Mouse (Mus musculus): ENCODE results near the gene Cend1.

Gene Cend1

GRCm38 (mm10) chr7:141429310-141429709 is at the start of gene Cend1:
Cend1 (minus strand) TSS chr7:141429491.
- in situ Hi-C loops (cut with MboI) = no loop called here

- in situ Hi-C loops (cut with MboI) = loop anchor here (10.0 kb wide), 1 partner anchor 426 kb away; no protein-coding TSS in a partner anchor
These were observed 49.0 kb upstream of the Cend1 start for GRCm38 (mm10) chr7:141478270-141478748.

GRCm38 (mm10) chr7:141477578-141478269 is 48.4 kb upstream of the Cend1 start:
- in situ Hi-C loops (cut with MboI) = loop anchor here (10.0 kb wide), 1 partner anchor 427 kb away; no protein-coding TSS in a partner anchor

GRCm38 (mm10) chr7:141476981-141477370 is 47.7 kb upstream of the Cend1 start:
- in situ Hi-C loops (cut with MboI) = loop anchor here (10.0 kb wide), 1 partner anchor 428 kb away; no protein-coding TSS in a partner anchor

- in situ Hi-C loops (cut with MboI) = loop anchor here (10.0 kb wide), 1 partner anchor 428 kb away; no protein-coding TSS in a partner anchor
These were observed 47.1 kb upstream of the Cend1 start for GRCm38 (mm10) chr7:141476226-141476980.

GRCm38 (mm10) chr7:141475805-141476158 is 46.5 kb upstream of the Cend1 start:
- in situ Hi-C loops (cut with MboI) = loop anchor here (10.0 kb wide), 1 partner anchor 429 kb away; no protein-coding TSS in a partner anchor

- in situ Hi-C loops (cut with MboI) = loop anchor here (10.0 kb wide), 1 partner anchor 430 kb away; no protein-coding TSS in a partner anchor
These were observed 45.9 kb upstream of the Cend1 start, which contains the start of the genes Polr2l and Tspan4 for GRCm38 (mm10) chr7:141475011-141475804. Polr2l (minus strand) TSS chr7:141475132. Tspan4 (plus strand) TSS chr7:141475240.

GRCm38 (mm10) chr7:141474160-141474559 is 44.9 kb upstream of the Cend1 start:
- in situ Hi-C loops (cut with MboI) = loop anchor here (10.0 kb wide), 1 partner anchor 431 kb away; no protein-coding TSS in a partner anchor

- in situ Hi-C loops (cut with MboI) = loop anchor here (10.0 kb wide), 1 partner anchor 432 kb away; no protein-coding TSS in a partner anchor
These were observed 43.5 kb upstream of the Cend1 start for GRCm38 (mm10) chr7:141472763-141473162.

- in situ Hi-C loops (cut with MboI) = loop anchor here (10.0 kb wide), 1 partner anchor 433 kb away; no protein-coding TSS in a partner anchor
These were observed 42.9 kb upstream of the Cend1 start for GRCm38 (mm10) chr7:141472226-141472625.

GRCm38 (mm10) chr7:141471236-141471635 is 41.9 kb upstream of the Cend1 start:
- in situ Hi-C loops (cut with MboI) = loop anchor here (10.0 kb wide), 1 partner anchor 434 kb away; no protein-coding TSS in a partner anchor

- in situ Hi-C loops (cut with MboI) = loop anchor here (10.0 kb wide), 1 partner anchor 434 kb away; no protein-coding TSS in a partner anchor
These were observed 41.3 kb upstream of the Cend1 start for GRCm38 (mm10) chr7:141470637-141470944.

- in situ Hi-C loops (cut with MboI) = loop anchor here (10.0 kb wide), 1 partner anchor 435 kb away; no protein-coding TSS in a partner anchor
These were observed 40.8 kb upstream of the Cend1 start for GRCm38 (mm10) chr7:141469901-141470636.

- in situ Hi-C loops (cut with MboI) = no loop called here
These were observed 40.1 kb upstream of the Cend1 start for GRCm38 (mm10) chr7:141469352-141469751.

GRCm38 (mm10) chr7:141468522-141469211 is 39.4 kb upstream of the Cend1 start:
- in situ Hi-C loops (cut with MboI) = no loop called here

- in situ Hi-C loops (cut with MboI) = no loop called here
These were observed 38.9 kb upstream of the Cend1 start for GRCm38 (mm10) chr7:141468164-141468521.

- in situ Hi-C loops (cut with MboI) = no loop called here
These were observed 38.1 kb upstream of the Cend1 start, which contains the start of gene Cd151 for GRCm38 (mm10) chr7:141467230-141468030. Cd151 (plus strand) TSS chr7:141467392.

GRCm38 (mm10) chr7:141466607-141467148 is 37.4 kb upstream of the Cend1 start:
- in situ Hi-C loops (cut with MboI) = no loop called here

GRCm38 (mm10) chr7:141466045-141466394 is 36.7 kb upstream of the Cend1 start:
- in situ Hi-C loops (cut with MboI) = no loop called here
